Mouse (Mus musculus): ENCODE data around the gene Rnf180. TPM values are rescaled to one million over a fixed set of nuclear protein-coding genes. Genes with fewer than 3 reads are reported as not detected.
"Not testable (repeated sequence)": the region's sequence is repeated elsewhere in the genome, so short reads cannot be mapped to it uniquely, and the experiment has no call there.

Gene Rnf180
- 0.51 and 0.73 TPM in 2 replicates for polyA plus RNA-seq (2015; fragmentation: Nextera tagmentation; extraction: Ambion mirVana)

DNA sequence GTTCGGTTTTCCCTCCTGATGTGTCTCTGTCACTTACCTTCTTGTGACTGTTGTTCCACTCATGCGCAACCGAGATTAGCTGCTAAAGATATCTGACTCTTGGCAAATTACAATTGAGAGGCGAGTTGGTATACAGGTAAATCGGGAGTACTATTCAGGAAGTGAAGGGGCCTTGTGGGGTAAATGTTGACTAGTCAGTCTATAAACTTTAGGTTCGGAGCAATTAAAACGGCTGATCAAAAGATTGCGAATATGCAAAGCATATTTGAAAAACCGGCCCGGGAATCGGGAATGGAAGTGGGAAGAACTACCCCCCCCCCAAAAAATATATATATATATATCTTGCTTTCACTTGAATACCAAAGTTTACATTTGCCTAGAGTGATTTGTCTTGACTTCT is at the start of gene Rnf180:
Rnf180 (minus strand) TSS at position 101 of the 400 bp plus-strand sequence.
- peaks cover 32% of the 10 kb centered on the region for H3K27me3 ChIP-seq
- WGBS (ENCODE audit: insufficient replicate concordance), result 43% methylated on average over 11 of the region's 11 CpGs
- no peaks in the 10 kb centered on the region for H3K36me3 ChIP-seq (replicated peaks)
- no peaks in the 10 kb centered on the region for H3K9me3 ChIP-seq (replicated peaks)
- no peak for ATAC-seq (ENCODE audit: insufficient read depth)
- peak within 1 kb of the TSS; percentile 58 for H3K4me3 ChIP-seq (replicated peaks)
- peaks cover 3% of the 10 kb centered on the region for H3K4me1 ChIP-seq (replicated peaks)
- peak within 1 kb of the TSS; percentile 79 for H3K4me2 ChIP-seq
- no peak within 1 kb of the TSS for H3K9ac ChIP-seq
- H3K27ac ChIP-seq (replicated peaks), result no peak within 1 kb of the TSS

DNA sequence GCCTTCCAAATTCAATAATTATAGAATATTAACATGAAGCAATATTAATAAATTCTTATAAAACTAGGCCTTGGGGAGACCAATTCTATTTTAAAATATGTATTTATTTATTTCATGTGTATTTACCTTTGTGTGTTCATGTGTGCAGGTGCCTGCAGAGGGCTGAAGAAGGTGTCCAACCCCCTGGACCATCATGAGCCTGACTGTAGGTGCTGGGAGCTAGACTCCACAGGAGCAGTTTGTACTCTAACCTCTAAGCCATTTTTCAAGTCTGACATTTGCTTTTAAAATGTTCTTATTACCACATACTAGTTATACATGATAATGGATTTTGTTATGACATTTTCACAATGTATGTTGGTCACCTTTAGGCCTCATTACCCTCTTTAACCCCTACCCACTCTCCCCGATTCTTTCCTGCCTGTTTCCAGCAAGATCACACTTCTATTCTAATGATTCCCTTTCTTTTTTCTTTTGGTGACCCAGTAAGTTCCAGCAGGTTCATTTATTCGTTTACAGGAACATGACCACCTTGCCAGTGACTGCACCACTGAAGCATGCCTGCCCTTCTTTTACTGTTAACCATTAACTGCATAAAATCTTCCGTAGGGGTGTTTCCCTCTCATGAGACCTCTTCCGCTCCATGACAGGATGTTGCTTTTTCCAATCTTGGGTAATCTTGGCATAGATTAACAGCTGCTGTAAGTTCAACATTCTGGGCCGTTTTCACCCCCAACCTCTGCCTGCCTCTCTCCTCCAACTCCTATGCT is 36.8 kb upstream of the Rnf180 start:
- WGBS (ENCODE audit: insufficient replicate concordance), result 53% methylated on average over 5 of the region's 5 CpGs
- H3K27me3 ChIP-seq, result no peaks in the 10 kb centered on the region

DNA sequence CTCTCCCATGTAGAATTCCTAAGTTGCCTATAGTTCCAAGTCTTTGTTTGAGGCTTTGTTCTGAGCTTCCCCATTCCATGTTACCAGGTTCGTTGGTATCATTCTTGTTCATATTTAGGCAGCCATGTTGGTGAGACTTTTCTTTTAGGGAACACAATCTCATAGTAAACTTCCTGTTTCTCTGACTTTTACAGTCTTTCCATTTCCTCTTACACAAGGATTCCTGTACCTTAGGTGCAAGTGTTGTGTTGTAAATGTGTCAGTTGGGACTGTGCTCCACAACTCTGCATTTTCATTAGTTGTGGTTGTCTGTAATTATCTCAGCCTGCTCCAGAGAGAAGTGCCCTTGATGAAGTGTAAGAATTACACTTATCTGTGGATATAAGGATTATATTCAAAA is 32.3 kb upstream of the Rnf180 start:
- Histone ChIP-seq H3K9ac (no peak overlapping the region), H3K4me3 (replicated peaks) (no peak overlapping the region), H3K36me3 (replicated peaks) (no peaks in the 10 kb centered on the region), H3K27ac (replicated peaks) (no peak overlapping the region), H3K27me3 (no peaks in the 10 kb centered on the region), H3K4me2 (no peak overlapping the region), H3K4me1 (replicated peaks) (no peaks in the 10 kb centered on the region), H3K9me3 (replicated peaks) (no peaks in the 10 kb centered on the region)
- no peak for ATAC-seq (ENCODE audit: insufficient read depth)
- WGBS (ENCODE audit: insufficient replicate concordance), result 15% methylated on average over 1 of the region's 1 CpGs

More for the DNA sequence above, 36.8 kb upstream of the Rnf180 start:
- Histone ChIP-seq H3K4me2 (no peak overlapping the region), H3K4me1 (replicated peaks) (no peaks in the 10 kb centered on the region), H3K9ac (no peak overlapping the region), H3K36me3 (replicated peaks) (no peaks in the 10 kb centered on the region), H3K9me3 (replicated peaks) (no peaks in the 10 kb centered on the region), H3K27ac (replicated peaks) (no peak overlapping the region), H3K4me3 (replicated peaks) (no peak overlapping the region)
- no peak for ATAC-seq (ENCODE audit: insufficient read depth)

DNA sequence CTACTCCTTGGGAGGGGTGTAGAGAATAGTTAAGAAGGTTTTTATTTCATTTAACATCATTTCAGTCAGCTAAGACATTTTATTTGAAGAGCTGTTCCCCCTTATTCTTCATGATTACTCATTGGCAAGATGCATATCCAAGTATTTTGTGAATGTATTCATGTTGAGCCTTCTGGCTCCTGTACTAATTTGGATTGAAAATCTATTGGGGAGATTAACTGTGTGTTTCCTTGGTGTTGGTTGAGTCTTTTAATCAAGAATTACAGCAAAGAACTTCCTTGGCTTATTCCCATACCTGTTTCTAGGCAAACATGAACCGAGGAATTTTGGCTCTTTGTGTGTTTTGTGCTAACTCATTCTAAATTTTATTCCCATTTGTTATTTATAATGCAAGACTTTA is 22.3 kb upstream of the Rnf180 start:
- no peak overlapping the region for H3K27ac ChIP-seq (replicated peaks)
- H3K36me3 ChIP-seq (replicated peaks), result no peaks in the 10 kb centered on the region
- no peaks in the 10 kb centered on the region for H3K27me3 ChIP-seq
- no peak overlapping the region for H3K4me2 ChIP-seq
- H3K4me3 ChIP-seq (replicated peaks), result no peak overlapping the region
- no peaks in the 10 kb centered on the region for H3K9me3 ChIP-seq (replicated peaks)
- H3K9ac ChIP-seq, result no peak overlapping the region
- WGBS (ENCODE audit: insufficient replicate concordance), result 60% methylated on average over 1 of the region's 1 CpGs
- no peak for ATAC-seq (ENCODE audit: insufficient read depth)
- H3K4me1 ChIP-seq (replicated peaks), result no peaks in the 10 kb centered on the region

DNA sequence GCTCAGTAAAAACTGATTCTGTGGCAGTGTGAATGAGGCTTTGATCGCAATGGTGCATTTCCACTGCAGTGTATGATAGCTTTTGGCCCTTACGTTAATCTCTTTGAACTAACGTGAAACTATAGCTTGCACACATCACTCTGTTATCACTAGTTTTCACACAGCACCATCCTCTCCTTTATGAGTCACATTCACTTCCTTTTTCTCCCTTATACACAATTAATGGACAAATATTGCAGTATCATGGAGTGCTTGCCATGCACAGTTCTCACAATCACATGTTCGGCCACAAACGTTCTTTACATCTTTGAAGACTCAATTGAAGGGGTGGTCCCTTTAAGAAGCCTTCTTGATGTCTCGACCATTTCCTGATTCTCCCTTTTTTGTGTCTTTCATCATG is 21.4 kb upstream of the Rnf180 start:
- Histone ChIP-seq H3K9ac (no peak overlapping the region), H3K4me2 (no peak overlapping the region), H3K27me3 (no peaks in the 10 kb centered on the region), H3K27ac (replicated peaks) (no peak overlapping the region), H3K9me3 (replicated peaks) (no peaks in the 10 kb centered on the region), H3K4me3 (replicated peaks) (no peak overlapping the region), H3K4me1 (replicated peaks) (no peaks in the 10 kb centered on the region), H3K36me3 (replicated peaks) (no peaks in the 10 kb centered on the region)
- no peak for ATAC-seq (ENCODE audit: insufficient read depth)
- WGBS (ENCODE audit: insufficient replicate concordance), result 44% methylated on average over 6 of the region's 6 CpGs

DNA sequence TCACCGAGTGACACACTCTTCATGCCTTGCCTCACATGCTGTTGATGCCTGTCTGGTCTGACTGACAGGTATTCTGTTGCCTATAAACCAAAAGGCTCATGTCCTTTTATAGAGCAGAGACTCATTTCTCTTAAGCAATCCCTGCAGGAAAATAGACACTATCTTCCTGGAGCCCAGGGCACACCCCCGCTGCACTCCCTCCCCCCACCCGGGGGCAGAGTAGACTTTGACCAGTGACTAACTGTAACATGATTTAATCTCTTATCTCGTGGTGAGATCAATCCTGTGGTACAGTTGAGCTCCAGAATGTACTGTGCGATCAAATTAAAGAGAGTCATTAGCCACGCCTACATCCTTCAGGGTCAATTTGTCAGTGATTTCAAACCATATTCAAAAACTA is 18.1 kb upstream of the Rnf180 start:
- Histone ChIP-seq H3K27ac (replicated peaks) (no peak overlapping the region), H3K4me1 (replicated peaks) (no peaks in the 10 kb centered on the region), H3K4me2 (no peak overlapping the region), H3K9me3 (replicated peaks) (no peaks in the 10 kb centered on the region), H3K36me3 (replicated peaks) (no peaks in the 10 kb centered on the region), H3K27me3 (no peaks in the 10 kb centered on the region), H3K4me3 (replicated peaks) (no peak overlapping the region), H3K9ac (no peak overlapping the region)
- peak; percentile 47; the same call in 1 of the 2 replicates for ATAC-seq (ENCODE audit: insufficient read depth)
- WGBS (ENCODE audit: insufficient replicate concordance), result 50% methylated on average over 6 of the region's 6 CpGs

DNA sequence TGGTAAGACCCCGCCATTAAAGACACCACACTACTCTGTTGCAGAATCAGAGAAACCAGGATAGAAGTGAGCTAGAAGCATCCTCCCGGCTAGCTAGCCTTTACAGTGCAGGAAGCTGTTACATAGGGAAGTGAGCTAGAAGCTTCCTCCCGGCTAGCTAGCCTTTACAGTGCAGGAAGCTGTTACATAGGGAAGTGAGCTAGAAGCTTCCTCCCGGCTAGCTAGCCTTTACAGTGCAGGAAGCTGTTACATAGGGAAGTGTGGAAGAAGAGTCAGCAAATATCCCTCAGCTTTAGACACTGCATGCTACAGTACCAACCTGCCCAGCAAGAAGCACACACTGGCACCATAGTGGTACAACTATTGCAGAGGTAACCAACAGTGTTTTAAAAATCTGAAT is 15.9 kb upstream of the Rnf180 start:
- not testable (repeated sequence) for H3K9ac ChIP-seq; H3K4me1 ChIP-seq (replicated peaks); H3K27ac ChIP-seq (replicated peaks); H3K27me3 ChIP-seq; H3K9me3 ChIP-seq (replicated peaks); H3K36me3 ChIP-seq (replicated peaks); H3K4me3 ChIP-seq (replicated peaks); H3K4me2 ChIP-seq
- ATAC-seq (ENCODE audit: insufficient read depth), result peak; percentile 57
- WGBS (ENCODE audit: insufficient replicate concordance), result 34% methylated on average over 4 of the region's 4 CpGs

DNA sequence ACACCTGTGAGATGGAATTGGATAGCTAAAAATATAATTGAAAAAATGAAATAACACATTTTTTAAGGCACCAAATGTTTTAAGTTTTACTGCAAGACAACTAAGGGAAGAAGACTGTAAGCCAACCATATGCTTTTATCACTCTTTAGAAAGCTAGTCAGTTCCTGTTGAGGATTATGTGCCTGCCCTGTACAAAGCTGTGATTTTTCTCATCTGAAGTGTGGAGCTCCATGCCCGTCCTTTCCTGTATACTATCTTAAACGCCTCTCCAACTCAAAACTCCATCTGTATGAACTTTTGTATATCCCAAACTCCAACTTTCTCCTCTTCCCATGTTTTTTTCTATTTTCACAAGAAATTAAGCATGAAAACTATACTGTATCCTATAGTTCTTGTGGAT is 10.9 kb upstream of the Rnf180 start:
- Histone ChIP-seq H3K4me2 (no peak overlapping the region), H3K9me3 (replicated peaks) (no peaks in the 10 kb centered on the region), H3K27ac (replicated peaks) (no peak overlapping the region), H3K36me3 (replicated peaks) (no peaks in the 10 kb centered on the region), H3K9ac (no peak overlapping the region), H3K27me3 (no peaks in the 10 kb centered on the region), H3K4me1 (replicated peaks) (no peaks in the 10 kb centered on the region), H3K4me3 (replicated peaks) (no peak overlapping the region)
- WGBS (ENCODE audit: insufficient replicate concordance), result 49% methylated on average over 2 of the region's 2 CpGs
- no peak for ATAC-seq (ENCODE audit: insufficient read depth)

DNA sequence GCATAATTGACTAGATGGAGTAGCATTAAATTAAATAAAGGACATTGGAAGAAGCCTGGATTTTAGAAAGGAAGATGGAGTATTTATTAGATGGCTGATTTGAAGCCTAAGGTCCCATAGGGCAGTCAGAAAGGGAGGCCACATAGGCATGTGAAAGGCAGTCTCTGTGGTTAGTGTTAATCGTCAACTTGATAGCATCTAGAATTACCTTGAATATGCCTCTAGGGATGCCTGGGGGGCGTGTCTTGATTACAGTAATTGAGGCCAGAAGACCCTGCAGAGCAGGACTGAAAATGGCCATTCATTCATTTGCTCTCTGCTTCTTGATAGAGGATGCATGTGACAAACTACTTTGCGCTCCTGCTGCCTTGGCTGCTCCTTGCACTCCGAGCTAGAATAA is 9.4 kb upstream of the Rnf180 start:
- 57% methylated on average over 4 of the region's 4 CpGs for WGBS (ENCODE audit: insufficient replicate concordance)

DNA sequence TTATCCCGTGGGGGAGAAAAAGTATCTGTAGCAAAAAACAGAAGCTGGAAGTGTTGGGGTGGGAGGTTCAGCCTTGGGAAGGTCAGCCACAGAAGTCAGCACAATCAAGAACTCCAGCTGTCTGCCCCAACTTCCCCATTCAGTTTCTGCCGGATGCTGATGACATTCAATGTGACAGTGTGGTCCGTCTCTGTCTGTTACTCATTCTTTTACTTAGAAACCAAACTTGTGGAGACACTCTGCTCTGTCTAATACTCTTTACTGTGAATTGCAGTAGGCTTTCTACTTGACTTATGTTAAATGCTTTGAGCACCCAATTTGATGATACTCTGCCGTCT is 5.4 kb upstream of the Rnf180 start:
- H3K4me1 ChIP-seq (replicated peaks), result no peaks in the 10 kb centered on the region
- ATAC-seq (ENCODE audit: insufficient read depth), result peak; percentile 31; the same call in 1 of the 2 replicates
- peaks cover 5% of the 10 kb centered on the region for H3K27me3 ChIP-seq
- H3K4me2 ChIP-seq, result no peak overlapping the region
- H3K9ac ChIP-seq, result no peak overlapping the region
- H3K9me3 ChIP-seq (replicated peaks), result no peaks in the 10 kb centered on the region
- WGBS (ENCODE audit: insufficient replicate concordance), result 15% methylated on average over 4 of the region's 4 CpGs
- no peaks in the 10 kb centered on the region for H3K36me3 ChIP-seq (replicated peaks)
- H3K4me3 ChIP-seq (replicated peaks), result no peak overlapping the region
- H3K27ac ChIP-seq (replicated peaks), result no peak overlapping the region

More for the DNA sequence above, 9.4 kb upstream of the Rnf180 start:
- no peak overlapping the region for H3K27ac ChIP-seq (replicated peaks)
- no peaks in the 10 kb centered on the region for H3K9me3 ChIP-seq (replicated peaks)
- no peaks in the 10 kb centered on the region for H3K27me3 ChIP-seq
- H3K9ac ChIP-seq, result no peak overlapping the region
- no peak overlapping the region for H3K4me3 ChIP-seq (replicated peaks)
- H3K36me3 ChIP-seq (replicated peaks), result no peaks in the 10 kb centered on the region
- ATAC-seq (ENCODE audit: insufficient read depth), result no peak
- no peak overlapping the region for H3K4me2 ChIP-seq
- H3K4me1 ChIP-seq (replicated peaks), result no peaks in the 10 kb centered on the region

DNA sequence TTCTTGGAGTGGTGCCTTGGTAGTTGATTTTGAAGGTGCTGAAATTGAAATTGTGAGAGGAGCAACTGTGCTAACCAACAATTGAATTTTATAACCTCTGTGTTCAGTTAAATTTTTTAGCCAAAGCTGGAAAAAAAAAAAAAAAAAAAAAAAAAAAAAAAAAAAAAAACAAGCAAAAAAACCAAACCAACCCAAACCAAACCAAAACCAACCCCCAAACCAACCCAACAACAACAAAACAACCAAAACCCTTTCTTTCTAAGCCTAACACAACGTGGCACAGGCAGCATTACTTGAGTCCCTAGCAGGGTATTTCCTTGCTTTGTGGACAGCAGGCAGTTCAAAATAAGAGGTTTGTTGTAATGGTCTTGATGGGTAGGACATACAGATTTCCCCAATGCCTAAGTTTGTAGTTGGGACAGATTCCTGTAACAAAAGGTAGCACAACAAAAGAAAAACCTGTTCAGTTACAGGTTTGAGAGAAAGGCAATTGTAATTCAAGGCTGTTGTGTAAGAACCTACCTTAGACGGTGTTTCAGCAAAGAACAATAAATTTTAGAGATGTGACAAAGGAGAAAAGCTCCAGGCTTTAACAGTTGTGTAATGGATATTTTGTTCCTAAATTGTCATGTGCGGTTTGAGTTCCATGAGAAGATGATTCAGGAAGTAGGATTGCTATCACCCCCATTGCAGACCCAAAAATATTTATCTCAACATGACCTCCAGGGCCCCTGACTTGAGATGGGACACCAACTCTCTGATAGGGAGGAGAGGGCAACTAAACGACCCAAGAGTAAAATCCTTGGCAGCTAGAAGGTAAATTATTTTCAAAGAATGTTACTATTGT is 4.8 kb upstream of the Rnf180 start:
- no peaks in the 10 kb centered on the region for H3K36me3 ChIP-seq (replicated peaks)
- H3K9me3 ChIP-seq (replicated peaks), result no peaks in the 10 kb centered on the region
- H3K4me3 ChIP-seq (replicated peaks), result no peak overlapping the region
- no peak overlapping the region for H3K9ac ChIP-seq
- 14% methylated on average over 4 of the region's 4 CpGs for WGBS (ENCODE audit: insufficient replicate concordance)
- no peak overlapping the region; the same call in 1 of the 2 replicates for H3K27ac ChIP-seq (replicated peaks)
- no peak overlapping the region for H3K4me2 ChIP-seq
- ATAC-seq (ENCODE audit: insufficient read depth), result no peak
- H3K4me1 ChIP-seq (replicated peaks), result peaks cover 1% of the 10 kb centered on the region; the same call in 1 of the 2 replicates
- H3K27me3 ChIP-seq, result peaks cover 11% of the 10 kb centered on the region

Measured in liver, embryonic 15.5 days (tissue).